Mouse (Mus musculus) E14TG2a.4 (cell line): ENCODE measurements around the gene Creb5.
A peak's percentile ranks its signal among the peaks of the same experiment; 100 is the strongest.

Experiments
- H3K27me3 ChIP-seq: 2 replicates; pipeline ENCODE4 v1.6.1; 2014; ENCODE audit warnings: low read length, control low read depth; ENCODE audit not compliant: insufficient read depth
- H3K36me3 ChIP-seq: 2 replicates; pipeline ENCODE4 v1.6.1; 2014; ENCODE audit warnings: low read length, control low read depth; ENCODE audit not compliant: insufficient read depth
- H3K4me1 ChIP-seq: replicated peaks from 2 replicates; pipeline ENCODE4 v1.6.1; 2014; ENCODE audit warnings: low read depth, low read length, control low read depth
- H3K4me3 ChIP-seq: replicated peaks from 2 replicates; pipeline ENCODE4 v1.5.1; 2014; ENCODE audit warnings: mild to moderate bottlenecking, low read length
- H3K9me3 ChIP-seq: 2 replicates; pipeline ENCODE4 v1.6.1; 2014; ENCODE audit warnings: low read length, control low read depth
- CTCF ChIP-seq: conservative IDR thresholded peaks from 2 replicates; pipeline ENCODE4 v1.5.1; 2014; ENCODE audit warnings: low read length
- NANOG ChIP-seq: IDR thresholded peaks from 2 replicates; pipeline ENCODE4 v1.6.1; 2014; ENCODE audit warnings: borderline replicate concordance, low read length, mixed read lengths
- POU5F1 ChIP-seq: IDR thresholded peaks from 2 replicates; pipeline ENCODE4 v1.6.1; 2014; ENCODE audit warnings: low read length, borderline replicate concordance

Creb5 gene

DNA sequence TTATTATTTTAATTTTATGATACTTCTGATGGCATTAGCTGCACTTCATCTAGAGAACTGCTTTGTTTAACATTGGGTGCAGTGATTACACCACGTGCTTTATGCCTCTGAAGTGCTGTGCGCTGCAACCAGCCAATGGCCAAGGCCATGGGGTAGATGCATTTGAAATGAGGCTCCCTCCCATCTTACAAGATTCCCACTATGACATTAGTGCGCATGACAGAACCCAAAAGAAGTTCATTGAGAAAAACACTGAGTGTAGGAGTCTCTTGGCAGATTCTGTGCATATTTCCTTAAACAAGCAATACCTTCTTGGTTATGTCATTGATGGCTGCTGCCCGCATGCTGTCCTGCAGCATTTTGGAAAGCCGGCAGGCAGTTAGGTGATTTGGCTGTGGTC is 19.6 kb downstream of the Creb5 start:
- H3K4me3 ChIP-seq = no peak overlapping the region
- H3K27me3 ChIP-seq = no peaks in the 10 kb centered on the region
- no peaks in the 10 kb centered on the region for H3K4me1 ChIP-seq
- TF ChIP-seq NANOG (no peak), POU5F1 (no peak), CTCF (no peak)
- H3K9me3 ChIP-seq = no peaks in the 10 kb centered on the region
- no peaks in the 10 kb centered on the region for H3K36me3 ChIP-seq

- Histone ChIP-seq H3K36me3 (no peaks in the 10 kb centered on the region), H3K4me1 (no peaks in the 10 kb centered on the region), H3K9me3 (no peaks in the 10 kb centered on the region), H3K4me3 (no peak overlapping the region), H3K27me3 (no peaks in the 10 kb centered on the region)
- TF ChIP-seq CTCF = no peak
- TF ChIP-seq NANOG = no peak
- TF ChIP-seq POU5F1 = no peak
Observed at GRCm38 (mm10) chr6:53308684-53309083, 21.6 kb downstream of the Creb5 start.

GRCm38 (mm10) chr6:53313604-53314003 is 26.5 kb downstream of the Creb5 start:
- Histone ChIP-seq H3K9me3 (no peaks in the 10 kb centered on the region), H3K27me3 (no peaks in the 10 kb centered on the region), H3K4me3 (no peak overlapping the region), H3K36me3 (no peaks in the 10 kb centered on the region), H3K4me1 (no peaks in the 10 kb centered on the region)
- TF ChIP-seq CTCF (no peak), POU5F1 (no peak), NANOG (no peak)

DNA sequence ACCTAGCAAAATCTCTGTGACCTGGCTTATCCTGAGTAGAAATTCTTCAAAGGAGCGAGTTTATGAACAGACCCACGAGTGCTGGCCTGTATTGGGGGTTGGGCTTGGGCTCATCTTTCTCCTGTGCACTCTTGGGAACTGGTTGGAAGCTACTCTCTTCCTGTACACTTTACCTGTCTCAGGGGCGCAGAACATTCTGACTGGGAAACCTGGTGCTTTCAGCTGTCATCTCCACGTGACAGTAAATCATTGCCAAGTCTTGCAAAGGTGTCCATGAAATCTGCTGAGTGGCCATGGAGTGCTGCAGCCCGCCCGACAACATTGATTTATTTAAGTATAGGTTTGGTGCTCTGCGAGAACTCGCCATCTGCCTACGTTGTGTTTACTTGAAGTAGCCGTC is 27.1 kb downstream of the Creb5 start:
- H3K27me3 ChIP-seq = no peaks in the 10 kb centered on the region
- TF ChIP-seq NANOG (no peak), POU5F1 (no peak), CTCF (no peak)

DNA sequence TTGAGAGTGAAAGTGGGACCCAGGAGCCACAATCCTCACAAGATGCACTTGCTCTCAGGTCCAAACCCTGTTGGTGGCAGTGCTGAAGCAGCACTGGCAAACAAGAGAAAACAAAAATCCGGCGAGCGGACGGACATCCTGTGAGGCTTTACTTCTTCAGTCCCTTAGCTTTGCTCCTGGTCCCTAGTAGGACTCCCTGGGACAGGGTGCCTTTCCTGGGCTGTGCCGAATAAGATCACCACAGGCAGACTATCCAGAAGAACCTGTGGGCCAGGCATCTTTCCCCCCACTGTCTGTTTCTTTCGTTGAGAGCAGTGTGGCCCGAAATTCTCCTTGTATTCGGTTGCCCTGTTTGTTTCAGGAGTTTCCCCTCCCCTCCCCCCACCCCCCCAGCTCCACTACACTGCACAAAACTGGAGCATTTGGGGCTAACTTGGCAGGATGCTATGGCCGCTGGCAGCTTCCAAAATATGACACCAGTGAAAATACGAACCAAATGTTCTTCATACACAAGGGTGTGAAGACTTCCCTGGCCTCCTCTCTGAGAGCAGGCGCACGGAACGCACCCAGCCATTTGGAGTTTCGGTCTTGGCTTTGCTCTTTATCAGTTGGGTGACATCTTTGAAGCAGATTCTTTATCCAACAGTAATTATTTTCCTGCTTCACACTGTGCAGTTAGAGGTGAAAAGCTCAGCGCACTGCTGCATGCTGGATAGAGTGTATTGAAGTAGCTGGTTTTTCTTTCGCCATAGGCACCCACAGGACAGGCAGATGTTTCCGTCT is 32.7 kb downstream of the Creb5 start:
- Histone ChIP-seq H3K27me3 (no peaks in the 10 kb centered on the region), H3K9me3 (peaks cover 5% of the 10 kb centered on the region), H3K36me3 (no peaks in the 10 kb centered on the region), H3K4me1 (no peaks in the 10 kb centered on the region), H3K4me3 (no peak overlapping the region)
- TF ChIP-seq CTCF (no peak), POU5F1 (no peak), NANOG (no peak)

More for the DNA sequence above, 27.1 kb downstream of the Creb5 start:
- Histone ChIP-seq H3K4me1 (no peaks in the 10 kb centered on the region), H3K4me3 (no peak overlapping the region), H3K9me3 (no peaks in the 10 kb centered on the region), H3K36me3 (no peaks in the 10 kb centered on the region)

- no peak overlapping the region for H3K4me3 ChIP-seq
- no peaks in the 10 kb centered on the region for H3K27me3 ChIP-seq
- H3K9me3 ChIP-seq = no peaks in the 10 kb centered on the region; the same call in 1 of the 2 replicates
- no peak for TF ChIP-seq NANOG
- no peak for TF ChIP-seq CTCF
- no peak for TF ChIP-seq POU5F1
- H3K4me1 ChIP-seq = no peaks in the 10 kb centered on the region
- no peaks in the 10 kb centered on the region for H3K36me3 ChIP-seq
Observed at GRCm38 (mm10) chr6:53337398-53337797, 50.3 kb downstream of the Creb5 start.

DNA sequence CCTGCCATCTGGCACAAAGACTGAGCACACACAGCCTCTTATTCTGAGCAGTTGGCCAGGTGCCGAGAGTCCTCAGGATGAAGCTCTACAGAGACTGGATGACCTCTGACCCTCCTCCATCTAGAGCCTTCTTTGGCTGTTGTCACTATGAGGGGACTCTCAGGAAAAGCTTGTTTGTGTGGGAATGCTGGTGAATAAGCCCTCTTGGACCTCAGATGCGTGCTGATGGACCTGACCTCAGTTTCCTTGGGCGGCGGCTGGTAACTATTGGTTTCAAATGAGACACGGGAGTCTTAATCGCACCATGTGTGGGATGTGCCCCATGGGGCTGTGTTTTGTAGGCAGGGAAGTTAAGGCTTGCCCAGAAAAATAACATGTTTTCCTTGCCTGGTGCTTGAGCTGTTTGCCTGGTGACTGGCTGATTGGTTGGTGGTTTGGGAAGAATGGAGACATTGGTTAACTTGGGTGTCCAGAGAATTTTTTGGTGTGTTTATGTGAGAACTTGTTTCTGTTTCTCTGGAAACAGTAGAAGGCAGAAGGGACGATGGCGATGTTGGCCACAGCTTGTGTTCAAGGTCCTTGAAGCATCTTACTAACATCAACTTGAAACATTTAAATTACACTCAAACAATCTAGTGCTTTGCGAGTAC is 65.4 kb downstream of the Creb5 start:
- H3K36me3 ChIP-seq = no peaks in the 10 kb centered on the region
- no peaks in the 10 kb centered on the region for H3K27me3 ChIP-seq
- no peaks in the 10 kb centered on the region for H3K9me3 ChIP-seq
- H3K4me3 ChIP-seq = no peak overlapping the region
- no peaks in the 10 kb centered on the region for H3K4me1 ChIP-seq
- TF ChIP-seq CTCF (no peak; the same call in 1 of the 2 replicates), NANOG (no peak), POU5F1 (no peak)

GRCm38 (mm10) chr6:53356328-53356727 is 69.3 kb downstream of the Creb5 start:
- TF ChIP-seq CTCF = peak; percentile 44
- no peak for TF ChIP-seq POU5F1
- no peaks in the 10 kb centered on the region for H3K4me1 ChIP-seq
- H3K9me3 ChIP-seq = no peaks in the 10 kb centered on the region
- H3K36me3 ChIP-seq = no peaks in the 10 kb centered on the region
- no peaks in the 10 kb centered on the region for H3K27me3 ChIP-seq
- H3K4me3 ChIP-seq = no peak overlapping the region
